Mouse (Mus musculus) left cerebral cortex, adult 18-20 months (tissue): Measurements from ENCODE around the gene Cd28. TPM values are rescaled to one million over a fixed set of nuclear protein-coding genes. Genes with fewer than 3 reads are reported as not detected.

Experiments
- DNase-seq, 2 experiments: peaks; one replicate each; pipeline ENCODE4 v3.0.0; 2021 to 2022; ENCODE audit warnings: low spot score in 2 of 2, mixed read lengths in 1 of 2
- long read RNA-seq, 2 experiments: library from polyadenylated mRNA; stranded (forward); transcript quantifications; one replicate each; pipeline ENCODE4 v2.0.0; 2021
- total RNA-seq, 2 experiments: library from RNA; stranded (reverse); gene quantifications; 2 replicates each; pipeline ENCODE4 v1.2.3; 2021

Cd28 gene
- under 1 TPM; 0.23 to 0.44 TPM for total RNA-seq
- long read RNA-seq, experiment 1: 0 reads
- long read RNA-seq, experiment 2, partial matches to known transcripts: 0 of 1 reads
- long read RNA-seq, experiment 2, other reads (novel, unspliced or antisense): 1 of 1 reads

DNA sequence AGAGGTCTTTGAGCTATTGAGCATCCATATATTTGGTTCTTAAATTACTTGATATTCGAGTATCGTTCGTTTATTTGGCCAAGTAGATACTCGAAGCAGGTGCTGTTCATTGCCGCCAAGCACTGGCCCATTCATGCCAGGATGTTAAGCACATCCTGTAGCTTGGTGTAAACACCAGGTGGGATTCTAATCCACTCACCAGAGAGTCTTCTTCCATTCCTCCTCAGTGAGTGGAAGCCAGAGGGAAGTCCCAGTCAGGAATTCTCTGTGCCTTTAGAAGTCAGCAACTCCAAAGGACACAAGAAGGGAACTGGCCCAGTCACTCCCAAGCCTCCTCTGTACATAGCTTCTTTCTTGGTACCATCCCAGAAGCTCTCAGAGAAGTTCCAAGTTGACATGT lies at the start of gene Cd28:
TSS of gene Cd28 (plus strand) at position 234 of the 400 bp plus-strand sequence.
- no peak for DNase-seq

DNA sequence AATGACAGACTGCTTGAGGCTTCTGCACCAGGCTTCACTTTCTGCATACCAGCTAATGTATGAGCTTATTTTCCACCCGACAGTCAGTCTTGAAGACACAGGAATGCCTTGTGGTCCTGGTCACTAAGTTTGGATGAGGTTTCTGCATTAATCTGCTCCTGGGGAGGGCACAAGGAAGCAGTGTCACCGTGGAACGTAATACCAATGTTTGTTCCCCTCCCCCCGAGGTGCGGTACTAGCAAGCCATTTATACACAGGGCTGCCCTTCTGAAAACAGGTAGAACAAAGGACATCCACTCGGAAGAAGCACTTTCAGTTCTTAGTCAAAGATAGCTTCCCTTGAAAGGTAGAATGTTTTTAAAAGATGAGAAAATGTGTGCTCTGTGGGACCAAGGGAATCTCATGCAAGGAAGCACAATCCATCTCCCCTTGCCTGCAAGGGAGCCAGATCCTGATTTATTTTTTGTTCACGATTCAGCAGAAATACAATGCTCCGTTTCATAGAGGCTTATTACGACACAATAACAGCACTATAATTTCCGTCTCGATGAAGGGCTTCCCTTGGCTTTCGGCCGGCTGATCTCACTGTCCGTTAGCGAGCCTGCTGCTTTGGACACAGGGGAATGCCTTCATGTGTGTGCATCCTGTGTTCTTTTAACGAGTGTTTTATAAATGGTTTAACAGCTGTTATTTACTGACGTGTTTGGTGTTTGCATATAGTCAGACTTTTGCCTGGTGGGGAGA lies 48.6 kb upstream of the Cd28 start:
- DNase-seq: peak; percentile 10 to 16

DNA sequence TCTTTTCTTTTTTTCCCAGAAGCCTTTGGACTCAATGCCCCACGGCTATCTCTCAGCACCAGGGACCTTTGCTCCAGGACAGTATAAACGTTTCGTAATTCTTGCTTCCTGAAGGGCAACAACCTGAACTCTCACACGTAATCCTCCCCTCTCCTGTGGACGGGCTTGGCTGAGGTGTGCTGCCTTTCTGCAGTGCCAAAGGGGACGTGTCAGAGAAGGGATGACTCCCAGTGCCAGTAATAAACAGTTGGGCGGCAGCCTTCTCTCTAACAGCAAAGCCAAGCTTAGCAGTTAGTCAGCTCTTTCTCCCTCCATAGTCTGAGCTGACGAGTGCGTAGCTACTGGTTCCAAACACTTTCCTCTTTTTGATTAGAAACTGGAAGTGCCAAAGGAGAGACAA lies 47.6 kb upstream of the Cd28 start:
- no peak for DNase-seq

DNA sequence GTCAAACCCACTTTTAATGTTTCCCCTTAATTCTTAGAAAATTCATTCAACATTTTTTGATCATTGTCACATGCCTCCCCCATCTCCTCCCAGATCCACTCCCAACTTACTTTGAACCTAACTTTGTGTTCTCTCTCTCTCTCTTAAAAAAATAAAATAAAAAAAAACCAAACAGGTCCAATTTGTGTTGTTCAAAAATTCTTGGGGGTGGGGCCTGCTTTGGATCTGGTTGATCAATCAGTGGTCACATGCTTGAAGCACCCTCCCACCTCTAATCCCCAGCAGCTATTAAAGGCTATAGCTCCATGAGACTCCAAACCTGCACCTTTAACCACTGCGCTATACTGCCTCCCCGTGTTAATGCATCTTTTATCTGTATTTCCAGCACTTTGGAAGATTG lies 46.9 kb upstream of the Cd28 start:
- DNase-seq: no peak

DNA sequence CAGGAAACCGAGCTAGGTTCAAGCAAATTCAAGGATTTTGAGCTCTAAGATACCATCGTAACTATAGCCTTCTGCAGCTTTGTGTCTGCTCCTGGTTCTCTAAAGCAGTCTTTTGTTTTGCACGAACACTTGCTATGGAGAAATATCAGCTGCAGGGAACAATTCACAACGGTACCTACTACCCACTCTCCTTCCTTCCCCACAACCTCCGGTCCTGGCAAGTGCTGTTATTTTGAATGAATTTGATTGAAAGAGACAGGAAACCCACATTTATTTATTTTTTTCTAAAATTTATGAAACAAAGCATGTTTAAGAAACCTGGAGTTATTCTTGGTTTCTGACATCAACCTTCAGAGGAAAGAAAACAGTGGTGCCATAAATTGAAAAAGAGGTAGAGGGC lies 46.4 kb upstream of the Cd28 start:
- no peak for DNase-seq

DNA sequence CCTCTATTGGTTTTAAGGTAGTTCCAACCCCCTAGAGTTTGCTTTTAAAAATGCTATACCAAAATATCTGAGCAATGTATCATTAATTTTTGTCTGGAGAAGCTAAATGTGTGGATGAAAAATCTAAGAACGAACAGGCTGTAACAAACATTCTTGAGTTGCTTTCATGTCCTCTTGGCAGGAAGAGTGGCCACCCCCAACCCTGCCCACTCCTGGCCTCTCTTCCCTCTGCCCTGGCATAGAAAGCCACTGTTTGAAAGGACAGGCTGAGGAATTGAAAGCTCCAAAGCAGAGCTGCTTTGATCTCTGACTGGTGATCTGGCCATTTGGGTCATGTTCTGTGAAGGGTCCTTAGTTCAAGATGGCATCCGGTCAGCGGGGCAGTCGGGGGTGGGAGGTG lies 32.8 kb upstream of the Cd28 start:
- no peak for DNase-seq

DNA sequence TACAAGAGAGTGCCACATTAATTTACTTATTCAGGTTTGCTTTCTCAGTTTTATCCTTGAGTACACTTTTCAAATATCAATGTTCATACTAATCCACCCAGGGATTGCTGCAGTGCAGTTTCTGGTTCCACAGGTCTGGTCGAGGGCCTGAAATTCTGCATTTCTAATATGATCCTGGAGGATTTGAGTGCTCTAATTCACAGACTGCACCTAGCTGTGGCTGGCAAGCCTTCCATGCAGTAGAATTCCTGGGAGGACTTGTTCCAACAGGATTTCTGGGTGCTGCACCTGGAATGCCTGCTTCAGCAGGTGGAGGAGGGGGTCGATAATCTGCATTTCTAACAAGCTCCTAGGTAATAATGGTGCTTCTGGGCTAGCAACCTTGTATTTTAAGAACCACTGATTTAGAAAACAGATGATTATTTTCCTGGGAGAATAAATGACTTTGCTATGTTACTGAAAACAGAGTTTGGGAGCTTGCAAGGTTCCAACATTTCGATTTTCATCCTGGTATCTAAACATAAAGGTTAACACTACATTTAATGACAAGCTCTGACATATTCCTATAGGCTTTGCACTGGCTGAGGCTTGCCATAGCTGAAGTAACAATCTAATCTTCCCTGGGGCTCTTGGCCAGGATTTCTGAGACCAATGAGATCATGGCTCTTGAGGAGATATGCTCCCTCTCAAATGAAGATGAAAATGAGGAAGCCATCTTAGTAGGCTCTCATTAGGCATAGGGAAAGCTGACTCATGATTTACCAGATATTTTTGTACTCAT lies 20.3 kb upstream of the Cd28 start:
- no peak for DNase-seq

DNA sequence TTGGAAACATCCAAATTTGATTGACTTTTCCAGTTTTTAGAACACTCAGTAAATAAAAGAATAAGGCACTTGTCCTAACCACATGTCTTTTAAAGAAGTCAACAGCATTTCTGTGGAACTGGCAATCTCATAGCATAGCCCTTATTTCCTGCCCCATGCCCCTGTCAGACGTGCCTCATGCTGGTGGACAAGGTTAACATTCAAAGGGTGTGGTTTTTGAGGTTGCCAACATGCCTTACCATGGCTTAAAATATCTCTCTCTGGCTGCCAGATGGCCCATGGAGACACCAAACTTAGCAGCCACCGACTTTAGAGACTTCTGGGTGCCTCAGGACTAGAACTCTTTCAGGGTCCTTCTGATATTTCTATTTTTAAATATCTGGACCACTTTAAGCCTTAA lies 14.0 kb upstream of the Cd28 start:
- DNase-seq: no peak

DNA sequence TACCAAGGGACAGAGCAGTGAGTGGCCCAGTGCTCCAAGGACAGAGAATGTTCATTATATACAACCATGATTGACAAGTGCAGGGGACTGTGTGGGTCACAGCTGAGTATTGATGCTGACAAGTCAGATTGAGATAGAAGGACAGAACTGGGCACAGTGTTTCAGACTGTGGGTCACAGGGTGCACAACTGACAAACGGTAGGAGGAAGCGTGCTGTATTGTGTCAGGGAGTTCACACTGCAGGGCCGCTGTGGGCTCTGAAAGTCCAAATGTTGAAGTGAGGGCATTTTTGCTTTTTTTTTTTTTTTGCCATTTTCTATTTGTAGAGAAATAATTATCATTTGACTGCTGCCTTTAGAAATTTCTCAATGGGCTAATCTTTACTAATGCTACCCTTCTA lies 3.4 kb upstream of the Cd28 start:
- DNase-seq: no peak

DNA sequence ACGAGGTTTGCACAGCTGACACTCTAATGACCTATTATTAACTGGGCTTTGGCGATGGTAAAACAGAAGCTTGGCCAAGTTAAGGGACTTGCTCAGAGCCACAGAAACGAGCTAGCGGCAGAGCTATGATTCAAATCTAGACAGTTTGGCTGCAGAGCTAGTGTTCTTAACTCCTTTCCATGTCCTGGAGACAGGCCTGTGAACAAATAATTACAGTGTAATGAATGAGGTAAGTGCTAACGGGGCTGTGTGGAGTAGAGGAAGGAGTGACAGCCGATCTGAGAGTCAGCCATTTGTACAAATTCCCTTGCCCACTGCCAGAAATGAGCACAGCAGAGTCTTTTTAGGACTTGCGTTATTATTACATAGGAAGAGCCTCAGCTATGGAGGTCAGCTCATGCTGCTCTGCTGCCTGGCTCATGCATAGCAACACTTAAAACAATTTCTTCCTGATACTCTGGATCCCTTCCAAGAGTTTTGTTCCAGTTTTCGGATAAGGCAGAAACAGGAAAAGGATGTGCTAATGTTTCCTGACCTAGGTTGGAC lies 876 bp upstream of the Cd28 start:
- no peak for DNase-seq

DNA sequence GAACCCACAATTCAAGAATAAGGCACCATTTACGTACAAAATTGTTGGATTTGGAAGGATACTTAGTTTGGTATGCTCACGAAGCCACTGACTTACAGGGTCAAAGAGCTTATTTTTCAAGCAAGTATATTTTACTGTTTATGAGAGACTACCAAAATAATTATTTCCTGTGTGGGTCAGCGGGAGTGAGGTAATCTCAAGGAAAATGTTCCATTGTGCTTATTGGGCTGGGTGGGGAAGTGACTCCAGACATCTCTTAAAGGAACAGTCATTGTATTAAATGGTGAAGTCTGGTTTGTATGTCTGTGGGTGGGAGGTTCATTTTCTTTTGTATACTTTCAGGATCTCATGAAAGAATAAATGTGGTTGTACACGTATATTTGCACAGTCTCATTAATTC lies 2.0 kb downstream of the Cd28 start:
- DNase-seq: no peak

DNA sequence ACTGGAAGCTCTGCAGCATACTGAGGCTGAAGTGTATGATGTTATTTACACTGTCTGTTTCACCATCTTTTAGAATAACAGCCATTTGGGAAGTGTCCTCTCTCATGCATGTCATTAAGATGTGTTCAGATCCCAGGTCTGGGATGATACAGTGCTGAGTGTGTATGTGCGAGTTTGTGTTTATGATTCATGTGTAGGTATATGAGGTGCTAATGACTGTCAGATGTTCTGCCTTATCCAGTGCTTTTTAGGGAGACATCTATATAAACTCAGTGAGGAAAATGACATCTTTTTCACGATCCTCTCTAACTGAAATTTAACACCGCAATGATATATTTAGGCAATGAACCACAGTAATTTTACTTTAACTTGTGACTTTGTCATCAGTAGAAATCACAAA lies 7.0 kb downstream of the Cd28 start:
- DNase-seq: no peak

DNA sequence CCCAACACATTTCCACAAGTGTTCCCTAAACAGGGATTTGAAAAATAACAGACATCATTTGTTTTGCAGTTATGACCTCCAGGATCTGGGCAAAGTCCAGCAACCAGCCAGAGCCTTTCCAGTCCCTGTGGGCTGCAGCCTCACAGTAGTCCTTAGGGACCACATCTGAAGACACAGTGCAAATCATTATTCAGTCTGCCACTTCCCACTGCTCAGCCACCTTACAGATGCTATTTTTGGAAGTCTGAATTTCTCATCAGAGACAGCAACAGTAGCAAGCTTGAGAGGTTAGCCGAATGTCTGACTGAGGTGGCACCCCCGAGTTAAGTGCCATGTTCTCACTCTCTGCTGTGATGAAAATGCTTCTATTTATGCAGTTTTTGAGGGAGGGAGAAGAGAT lies 15.3 kb downstream of the Cd28 start:
- DNase-seq: peak in 1 of 2 experiments; percentile 8

DNA sequence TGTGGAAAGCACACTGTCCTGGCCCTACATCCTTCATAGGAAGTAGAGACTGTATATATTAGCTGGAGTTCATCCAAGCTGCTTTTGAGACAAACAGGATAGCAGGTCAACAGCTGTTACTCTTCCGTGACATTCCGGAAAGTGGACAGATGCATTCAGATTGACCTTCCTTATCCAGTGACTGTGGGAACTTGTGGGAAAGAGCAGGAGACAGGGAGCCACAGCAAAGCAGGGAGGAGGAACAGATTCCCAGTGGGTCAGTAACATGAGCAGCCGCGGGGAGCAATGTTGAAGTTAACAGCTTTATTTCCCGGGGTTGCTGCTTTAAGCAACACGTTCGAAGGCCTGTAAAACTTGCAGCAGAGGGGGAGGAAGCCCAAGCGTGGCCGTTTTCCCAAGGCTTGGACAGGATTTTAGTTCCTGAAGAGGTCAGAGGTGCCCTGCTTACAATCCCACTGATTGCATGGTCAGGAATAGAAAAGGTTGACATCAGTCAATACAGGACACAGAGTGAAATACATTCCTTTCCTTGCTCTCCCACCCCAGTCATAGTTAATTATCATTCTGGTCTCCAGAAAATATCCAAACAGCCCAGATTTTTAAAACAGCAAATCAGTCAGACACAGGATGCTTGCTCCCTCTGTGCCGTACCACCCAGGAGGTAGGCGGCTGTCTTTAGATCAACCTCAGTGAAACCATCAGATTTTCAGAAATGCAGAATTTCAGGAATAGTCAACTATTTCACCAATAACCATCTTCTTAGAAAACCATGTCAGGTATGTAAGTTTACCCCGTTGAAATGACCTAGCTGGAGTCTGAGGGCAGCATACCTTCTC lies 18.7 kb downstream of the Cd28 start:
- no peak for DNase-seq

DNA sequence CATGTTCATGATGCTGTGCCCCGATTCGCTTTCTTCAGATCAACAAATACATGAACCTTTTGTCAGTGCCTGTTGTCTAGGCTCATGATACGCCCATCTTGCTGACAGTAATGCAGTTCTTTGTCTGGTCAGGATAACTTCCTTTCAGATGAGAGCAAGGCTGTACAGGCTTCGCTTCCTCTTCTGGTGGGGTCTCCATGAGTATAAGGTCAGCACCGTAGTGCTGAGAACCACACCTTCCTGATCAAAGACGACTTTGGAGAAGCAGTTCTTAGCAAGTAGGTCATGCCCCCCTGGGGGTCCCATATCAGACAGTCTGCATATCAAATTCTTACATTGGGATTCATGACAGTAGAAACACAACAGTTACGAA lies 19.3 kb downstream of the Cd28 start:
- no peak for DNase-seq

DNA sequence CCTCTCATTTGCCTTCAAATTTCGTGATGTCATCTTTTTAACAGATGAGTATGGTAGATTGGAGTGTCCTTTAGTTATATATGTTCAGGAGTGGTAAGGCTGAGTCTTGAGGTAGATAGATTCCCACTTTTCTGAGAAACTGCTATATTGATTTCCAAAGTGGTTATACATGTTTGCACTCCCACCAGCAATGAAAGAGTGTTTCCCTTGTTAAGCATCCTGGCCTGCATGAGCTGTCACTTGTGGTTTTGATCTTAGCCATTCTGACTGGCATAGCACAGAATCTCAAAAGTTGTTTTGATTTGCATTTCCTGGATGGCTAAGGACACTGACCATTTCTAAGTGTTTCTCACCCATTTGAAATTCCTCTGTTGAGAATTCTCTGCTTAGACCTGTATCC lies 27.7 kb downstream of the Cd28 start:
- no peak for DNase-seq

DNA sequence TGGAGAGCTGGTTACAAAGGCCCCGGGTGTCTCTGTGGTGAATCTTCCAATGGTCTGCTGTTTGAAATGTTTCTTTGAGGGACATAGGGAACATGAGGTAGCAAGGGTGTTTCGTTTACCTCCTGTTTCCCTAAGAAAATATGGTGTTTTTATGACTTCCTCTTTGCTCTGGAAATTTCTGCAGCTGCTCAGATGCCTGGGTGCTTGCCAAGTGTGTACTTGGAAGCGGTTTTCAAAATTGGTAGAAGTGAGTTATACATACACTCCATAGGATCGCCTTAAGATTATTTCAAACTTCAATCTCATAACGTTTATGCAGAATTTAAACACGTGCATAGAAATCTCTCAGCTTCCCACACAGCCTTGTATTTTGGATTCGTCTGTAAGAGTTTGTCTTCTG lies 29.1 kb downstream of the Cd28 start:
- DNase-seq: peak; percentile 25 to 34

DNA sequence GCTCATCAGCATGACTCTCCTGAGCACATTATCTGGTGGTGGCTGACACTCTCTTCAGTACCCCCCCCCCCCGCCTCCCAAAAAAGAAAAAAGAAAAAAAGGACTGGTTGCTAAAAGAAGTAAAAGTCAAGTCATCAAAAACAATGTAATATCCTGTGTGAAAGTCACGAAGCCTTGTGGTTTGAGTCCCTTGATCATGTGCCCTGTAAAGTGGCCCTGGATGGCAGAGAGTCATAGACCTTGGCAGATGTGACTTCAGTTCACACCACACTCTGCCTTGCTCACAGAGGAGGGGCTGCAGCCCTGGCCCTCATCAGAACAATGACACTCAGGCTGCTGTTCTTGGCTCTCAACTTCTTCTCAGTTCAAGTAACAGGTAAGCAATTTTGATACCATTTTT lies 29.6 kb downstream of the Cd28 start:
- DNase-seq: no peak

DNA sequence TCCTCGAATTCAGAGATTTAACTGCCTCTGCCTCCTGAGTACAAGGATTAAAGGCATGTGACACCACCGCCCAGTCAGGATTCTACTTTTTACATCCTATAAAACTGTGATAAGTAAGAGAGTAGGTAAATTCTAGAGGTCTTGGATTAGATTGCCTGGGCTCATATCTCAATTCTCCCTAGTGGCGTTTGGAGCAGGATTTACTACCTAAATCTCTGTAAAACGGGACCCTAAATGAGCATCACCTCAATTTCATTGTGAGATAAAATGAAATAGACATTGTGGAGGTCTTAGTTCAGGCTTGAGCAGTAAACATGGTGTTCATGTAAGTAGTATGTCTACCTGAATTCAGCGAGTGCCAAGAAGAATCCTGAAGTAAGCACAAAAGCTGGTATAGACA lies 30.3 kb downstream of the Cd28 start:
- no peak for DNase-seq

DNA sequence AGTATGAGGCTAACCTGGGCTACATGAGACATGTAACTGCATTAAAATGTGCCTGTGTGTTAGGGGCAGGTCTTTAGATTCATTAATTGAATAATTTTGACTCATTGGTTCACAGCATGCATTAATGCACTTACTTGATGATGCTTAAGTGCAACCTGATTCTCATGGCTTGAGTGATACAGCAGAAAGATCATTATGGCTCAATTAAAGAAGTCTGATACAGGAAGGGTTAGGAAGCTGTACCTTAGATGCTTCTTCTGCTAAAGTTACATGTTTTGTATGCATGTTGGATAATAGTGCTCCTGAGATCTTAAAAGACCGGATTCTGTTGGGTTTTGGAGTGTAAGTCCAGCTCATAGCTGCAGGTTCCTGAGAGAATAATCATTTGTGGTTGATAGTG lies 31.7 kb downstream of the Cd28 start:
- DNase-seq: no peak

DNA sequence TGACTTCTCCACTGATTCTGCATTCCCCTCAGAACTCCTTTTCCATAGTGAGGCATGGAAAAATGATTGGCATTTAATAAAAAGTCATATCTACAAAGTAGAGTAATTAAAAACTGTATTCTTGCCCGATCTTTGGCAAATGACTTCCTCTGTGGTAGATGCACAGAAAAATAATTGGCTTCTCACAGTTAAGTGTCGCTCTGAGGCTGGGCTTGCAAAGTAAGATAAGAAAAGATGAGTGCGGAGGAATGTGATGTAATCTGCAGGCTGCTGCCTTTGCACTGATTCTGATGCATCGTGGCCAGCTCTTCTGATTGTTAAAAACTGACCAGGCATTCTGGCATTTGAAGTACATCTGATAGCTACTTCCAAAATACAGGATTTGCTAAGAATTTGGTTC lies 32.3 kb downstream of the Cd28 start:
- no peak for DNase-seq
